Mouse (Mus musculus) spleen, adult 2 months (tissue): Measurements from ENCODE around the gene Parvb. TPM values are rescaled to one million over a fixed set of nuclear protein-coding genes. Genes with fewer than 3 reads are reported as not detected.

Experiments
- DNase-seq, 2 experiments: peaks; one replicate each; pipeline versions ENCODE4 v3.0.0 to v3.0.0-alpha.2; 2012 to 2021; ENCODE audit warnings: low spot score in 2 of 2, low read depth in 1 of 2
- H3K27ac ChIP-seq: fragments of 200-500 bp; 2 replicates; pipeline ENCODE4 v1.5.1; 2012; ENCODE audit warnings: low read length, inconsistent platforms; ENCODE audit not compliant: insufficient read depth
- H3K27me3 ChIP-seq: fragments of 200-500 bp; 2 replicates; pipeline ENCODE4 v1.6.1; 2012; ENCODE audit warnings: mild to moderate bottlenecking, moderate library complexity, low read length, inconsistent platforms; ENCODE audit not compliant: control insufficient read depth, insufficient read depth
- H3K36me3 ChIP-seq: fragments of 200-500 bp; 2 replicates; pipeline ENCODE4 v1.6.1; 2012; ENCODE audit warnings: mild to moderate bottlenecking, low read length, inconsistent platforms; ENCODE audit not compliant: control insufficient read depth, insufficient read depth
- H3K4me1 ChIP-seq: fragments of 200-500 bp; 2 replicates; pipeline ENCODE4 v1.6.1; 2011; ENCODE audit warnings: inconsistent platforms; ENCODE audit not compliant: control insufficient read depth, insufficient read depth, insufficient read length
- H3K4me3 ChIP-seq: fragments of 200-500 bp; 2 replicates; pipeline ENCODE4 v1.5.1; 2011; ENCODE audit warnings: mild to moderate bottlenecking, inconsistent platforms; ENCODE audit not compliant: insufficient read depth, insufficient read length; ENCODE audit errors: extremely low read depth
- CTCF ChIP-seq: fragments of 200-500 bp; IDR thresholded peaks from 2 replicates; pipeline ENCODE4 v1.5.1; 2011; ENCODE audit warnings: mild to moderate bottlenecking, inconsistent platforms; ENCODE audit not compliant: insufficient read depth, insufficient read length, insufficient replicate concordance; ENCODE audit errors: extremely low read depth
- POLR2A ChIP-seq: fragments of 200-500 bp; IDR thresholded peaks from 2 replicates; pipeline ENCODE4 v1.6.1; 2011; ENCODE audit warnings: low read depth, low read length, inconsistent platforms
- WGBS: fragments of 180-500 bp; shearing (Covaris S2); methylation state at CpG from one replicate; pipeline ENCODE4 v1.1.7; 2018; 5-methylcytosine and 5-hydroxymethylcytosine counted together
- polyA plus RNA-seq: library from polyadenylated mRNA; depleted of rRNA; stranded (reverse); fragments of >200 nt; gene quantifications from 2 replicates; pipeline ENCODE4 v1.2.3, GENCODE M21; 2012

Parvb gene
- polyA plus RNA-seq, 1 experiment = 39.9 TPM

GRCm38 (mm10) chr15:84262630-84263029, 30.8 kb downstream of the Parvb start:
- Histone ChIP-seq H3K27ac (no peak overlapping the region), H3K4me3 (no peak overlapping the region), H3K36me3 (no peaks in the 10 kb centered on the region), H3K4me1 (no peaks in the 10 kb centered on the region), H3K27me3 (no peaks in the 10 kb centered on the region)
- no peak for TF ChIP-seq POLR2A
- no peak for TF ChIP-seq CTCF
- no peak for DNase-seq
- WGBS = 93% methylated on average over 6 of the region's 6 CpGs

- 25% methylated on average over 2 of the region's 2 CpGs for WGBS
Observed at GRCm38 (mm10) chr15:84263573-84263972, 31.7 kb downstream of the Parvb start.

GRCm38 (mm10) chr15:84265141-84265540, 33.3 kb downstream of the Parvb start:
- Histone ChIP-seq H3K4me1 (no peaks in the 10 kb centered on the region), H3K36me3 (no peaks in the 10 kb centered on the region), H3K27me3 (no peaks in the 10 kb centered on the region), H3K27ac (no peak overlapping the region), H3K4me3 (no peak overlapping the region)
- no peak for DNase-seq
- TF ChIP-seq POLR2A (no peak), CTCF (no peak)
- WGBS = 92% methylated on average over 11 of the region's 11 CpGs

More at GRCm38 (mm10) chr15:84263573-84263972, 31.7 kb downstream of the Parvb start:
- Histone ChIP-seq H3K27me3 (no peaks in the 10 kb centered on the region), H3K36me3 (no peaks in the 10 kb centered on the region), H3K4me1 (no peaks in the 10 kb centered on the region), H3K27ac (no peak overlapping the region), H3K4me3 (no peak overlapping the region)
- no peak for DNase-seq
- no peak for TF ChIP-seq CTCF
- no peak for TF ChIP-seq POLR2A

GRCm38 (mm10) chr15:84266290-84266689, 34.4 kb downstream of the Parvb start:
- DNase-seq = no peak
- 58% methylated on average over 4 of the region's 4 CpGs for WGBS
- H3K4me3 ChIP-seq = no peak overlapping the region
- H3K36me3 ChIP-seq = no peaks in the 10 kb centered on the region
- no peaks in the 10 kb centered on the region for H3K27me3 ChIP-seq
- H3K27ac ChIP-seq = no peak overlapping the region
- no peaks in the 10 kb centered on the region for H3K4me1 ChIP-seq
- TF ChIP-seq POLR2A (no peak), CTCF (no peak)

- no peak overlapping the region for H3K27ac ChIP-seq
- WGBS = 86% methylated on average over 11 of the region's 11 CpGs
- no peak for DNase-seq
- H3K4me1 ChIP-seq = no peaks in the 10 kb centered on the region
- H3K4me3 ChIP-seq = no peak overlapping the region
- no peaks in the 10 kb centered on the region for H3K27me3 ChIP-seq
- H3K36me3 ChIP-seq = no peaks in the 10 kb centered on the region
- TF ChIP-seq CTCF (no peak), POLR2A (no peak)
Observed at GRCm38 (mm10) chr15:84267720-84268260, 35.9 kb downstream of the Parvb start.

- Histone ChIP-seq H3K4me1 (no peaks in the 10 kb centered on the region), H3K4me3 (no peak overlapping the region), H3K27me3 (no peaks in the 10 kb centered on the region), H3K36me3 (no peaks in the 10 kb centered on the region), H3K27ac (no peak overlapping the region)
- no peak for TF ChIP-seq CTCF
- TF ChIP-seq POLR2A = no peak
- 75% methylated on average over 10 of the region's 10 CpGs for WGBS
- DNase-seq = no peak
Observed at GRCm38 (mm10) chr15:84269107-84269633, 37.3 kb downstream of the Parvb start.

- no peak for DNase-seq
- Histone ChIP-seq H3K36me3 (no peaks in the 10 kb centered on the region), H3K4me1 (no peaks in the 10 kb centered on the region), H3K27me3 (no peaks in the 10 kb centered on the region), H3K4me3 (no peak overlapping the region), H3K27ac (no peak overlapping the region)
- TF ChIP-seq POLR2A (no peak), CTCF (no peak)
- 93% methylated on average over 5 of the region's 5 CpGs for WGBS
Observed at GRCm38 (mm10) chr15:84270032-84270431, 38.2 kb downstream of the Parvb start.
